Mouse (Mus musculus) monocyte, adult 5-6 weeks (primary cell): ENCODE measurements around the gene Triap1. TPM values are rescaled to one million over a fixed set of nuclear protein-coding genes. Genes with fewer than 3 reads are reported as not detected.
"Not testable (repeated sequence)": the region's sequence is repeated elsewhere in the genome, so short reads cannot be mapped to it uniquely, and the experiment has no call there.

Experiments used
- ATAC-seq: fragments of 153-309, 156-312 bp; replicated peaks from 2 replicates; pipeline ENCODE4 v1.8.0; 2017; ENCODE audit warnings: mild to moderate bottlenecking; ENCODE audit not compliant: low TSS enrichment, insufficient number of reproducible peaks, severe bottlenecking, poor library complexity, low FRiP score
- total RNA-seq: library from RNA; stranded (forward); fragments of 200-1000, 200-491, 200-594 nt; gene quantifications from 3 replicates; pipeline ENCODE4 v1.2.3, GENCODE M21; 2017

Gene Triap1
- total RNA-seq: 16.4 to 23.1 TPM (median 22.2 TPM) in 3 replicates

- peak; percentile 95 for ATAC-seq
Measured at GRCm38 (mm10) chr5:115340577-115341313, at the start of gene Triap1, which contains the start of gene Gatc. TSS of gene Triap1 (plus strand) at chr5:115341225. TSS of gene Gatc (minus strand) at chr5:115341178.

- ATAC-seq: no peak
Measured at GRCm38 (mm10) chr5:115294173-115294572, 46.9 kb upstream of the Triap1 start.

- ATAC-seq: no peak
Measured at GRCm38 (mm10) chr5:115296347-115296746, 44.7 kb upstream of the Triap1 start.

GRCm38 (mm10) chr5:115300035-115300744 is 40.8 kb upstream of the Triap1 start:
- ATAC-seq: peak; percentile 41

- ATAC-seq: peak; percentile 96
Measured at GRCm38 (mm10) chr5:115300792-115301614, 40.0 kb upstream of the Triap1 start, which contains the start of gene Dynll1. TSS of gene Dynll1 (minus strand) at chr5:115300999.

GRCm38 (mm10) chr5:115301615-115302014 is 39.4 kb upstream of the Triap1 start:
- ATAC-seq: no peak

GRCm38 (mm10) chr5:115302190-115302589 is 38.8 kb upstream of the Triap1 start:
- ATAC-seq: not testable (repeated sequence)

- no peak for ATAC-seq
Measured at GRCm38 (mm10) chr5:115312354-115312753, 28.7 kb upstream of the Triap1 start.

- peak; percentile 82 for ATAC-seq
Measured at GRCm38 (mm10) chr5:115312816-115313667, 28.0 kb upstream of the Triap1 start.

GRCm38 (mm10) chr5:115313668-115313943 is 27.4 kb upstream of the Triap1 start:
- no peak for ATAC-seq

- no peak for ATAC-seq
Measured at GRCm38 (mm10) chr5:115316968-115317644, 23.9 kb upstream of the Triap1 start.

- ATAC-seq: no peak
Measured at GRCm38 (mm10) chr5:115317645-115318328, 23.2 kb upstream of the Triap1 start.

GRCm38 (mm10) chr5:115319004-115319940 is 21.8 kb upstream of the Triap1 start:
- ATAC-seq: peak; percentile 76

GRCm38 (mm10) chr5:115326256-115326831 is 14.7 kb upstream of the Triap1 start:
- ATAC-seq: 0 out of 2 replicates have a peak, but pooled peaks have one; percentile 24

- peak; percentile 91 for ATAC-seq
Measured at GRCm38 (mm10) chr5:115326875-115327609, 14.0 kb upstream of the Triap1 start, which contains the start of gene Srsf9. TSS of gene Srsf9 (plus strand) at chr5:115327177.
